Mouse (Mus musculus) E14TG2a.4 (cell line): Measurements from ENCODE around the gene Zcwpw1.

Source experiments
- CTCF ChIP-seq: conservative IDR thresholded peaks from 2 replicates; pipeline ENCODE4 v1.5.1; 2014; ENCODE audit warnings: low read length
- NANOG ChIP-seq: IDR thresholded peaks from 2 replicates; pipeline ENCODE4 v1.6.1; 2014; ENCODE audit warnings: borderline replicate concordance, low read length, mixed read lengths
- POU5F1 ChIP-seq: IDR thresholded peaks from 2 replicates; pipeline ENCODE4 v1.6.1; 2014; ENCODE audit warnings: low read length, borderline replicate concordance

DNA sequence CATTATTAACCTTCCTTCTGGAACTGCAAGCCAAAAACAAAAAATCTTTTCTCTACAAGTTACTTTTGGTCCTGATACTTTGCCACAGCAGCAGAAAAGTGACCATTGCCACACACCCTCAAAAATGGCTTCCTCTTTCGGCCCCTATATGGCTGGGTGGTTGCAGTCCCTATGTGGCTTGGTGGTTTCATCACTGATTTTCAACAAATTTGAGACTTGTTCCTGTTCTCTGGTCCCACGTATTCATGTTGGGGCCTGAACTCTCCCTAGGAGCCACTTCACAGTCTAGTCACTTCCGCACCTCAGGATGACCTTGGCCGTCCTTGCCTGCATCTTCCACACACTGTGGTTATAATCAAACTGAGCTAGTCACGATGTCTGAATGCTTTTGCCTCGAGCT is 41.1 kb downstream of the Zcwpw1 start:
- no peak for TF ChIP-seq CTCF
- no peak for TF ChIP-seq NANOG
- no peak for TF ChIP-seq POU5F1
